Mouse (Mus musculus): ENCODE data around the gene Fam69b.

GRCm38 (mm10) chr2:26594022-26594346 is 34.3 kb upstream of the Fam69b start:
- peak; percentile 57 for TF ChIP-seq CTCF (IDR thresholded peaks at IDR 0.05; ENCODE audit: low read depth, low read length)
- no peak for TF ChIP-seq POLR2A (IDR thresholded peaks at IDR 0.05; ENCODE audit: insufficient read depth, low read length)
